Mouse (Mus musculus) cerebellum, adult 2 months (tissue): ENCODE results near the gene Rph3a.

Source experiments
- CTCF ChIP-seq: fragments of 200-500 bp; IDR thresholded peaks from 2 replicates; pipeline ENCODE4 v1.5.1; 2011; ENCODE audit warnings: low read depth, mild to moderate bottlenecking, control low read depth, low read length, moderate library complexity, borderline replicate concordance; ENCODE audit not compliant: insufficient read depth
- POLR2A ChIP-seq: fragments of 200-500 bp; IDR thresholded peaks from 2 replicates; pipeline ENCODE4 v1.6.1; 2011; ENCODE audit warnings: low read length, control low read depth, borderline replicate concordance; ENCODE audit not compliant: insufficient read depth

DNA sequence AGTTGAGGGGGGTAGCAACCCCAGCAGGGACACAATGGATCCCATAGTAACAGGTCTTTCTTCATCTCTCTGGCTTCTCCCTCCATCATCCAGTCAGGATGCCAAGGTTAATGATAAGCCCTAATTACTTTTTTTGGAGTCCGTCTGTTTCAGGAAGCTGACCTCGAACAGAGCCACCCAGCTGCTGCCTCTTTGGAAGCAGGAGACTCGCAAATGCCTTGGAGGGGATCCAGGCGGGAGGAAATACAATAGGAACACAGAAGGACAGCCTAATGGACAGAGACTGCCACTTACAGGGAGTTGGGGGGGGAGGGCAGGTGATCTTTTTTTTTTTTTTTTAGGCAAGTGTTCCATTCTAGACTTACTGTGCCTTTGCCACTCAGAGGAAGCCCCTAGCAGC is 40.2 kb downstream of the Rph3a start:
- TF ChIP-seq POLR2A (no peak), CTCF (no peak)
